Mouse (Mus musculus) forebrain, embryonic 15.5 days (tissue): ENCODE data around the gene Pitpnb. TPM values are rescaled to one million over a fixed set of nuclear protein-coding genes. Genes with fewer than 3 reads are reported as not detected.

Experiments
- ATAC-seq: fragments of 200-750 bp; cut with Nextera tagmentation; replicated peaks from 2 replicates; pipeline ENCODE4 v1.8.0; 2017; ENCODE audit warnings: mild to moderate bottlenecking, moderate TSS enrichment, moderate library complexity
- H3K27ac ChIP-seq: fragments of 300-500 bp; sonication (generic); replicated peaks from 2 replicates; pipeline ENCODE4 v1.5.1; 2015; ENCODE audit warnings: mild to moderate bottlenecking, inconsistent platforms
- H3K27me3 ChIP-seq: fragments of 300-500 bp; sonication (generic); 2 replicates; pipeline ENCODE4 v1.6.1; 2015; ENCODE audit warnings: inconsistent platforms
- H3K36me3 ChIP-seq: fragments of 300-500 bp; sonication (generic); 2 replicates; pipeline ENCODE4 v1.6.1; 2015; ENCODE audit warnings: mild to moderate bottlenecking, inconsistent platforms
- H3K4me1 ChIP-seq: fragments of 300-500 bp; sonication (generic); 2 replicates; pipeline ENCODE4 v1.6.1; 2015; ENCODE audit warnings: inconsistent platforms
- H3K4me2 ChIP-seq: fragments of 300-500 bp; sonication (generic); replicated peaks from 2 replicates; pipeline ENCODE4 v1.6.1; 2015; ENCODE audit warnings: mild to moderate bottlenecking, inconsistent platforms
- H3K4me3 ChIP-seq: fragments of 300-500 bp; sonication (generic); 2 replicates; pipeline ENCODE4 v1.5.1; 2015; ENCODE audit warnings: mild to moderate bottlenecking, inconsistent platforms
- H3K9ac ChIP-seq: fragments of 300-500 bp; sonication (generic); replicated peaks from 2 replicates; pipeline ENCODE4 v1.6.1; 2015; ENCODE audit warnings: mild to moderate bottlenecking, inconsistent platforms
- H3K9me3 ChIP-seq: fragments of 300-500 bp; sonication (generic); 2 replicates; pipeline ENCODE4 v1.6.1; 2016; ENCODE audit warnings: inconsistent platforms
- WGBS: fragments of 180-500 bp; shearing (Covaris S2); methylation state at CpG from one replicate; pipeline ENCODE4 v1.1.7; 2015; ENCODE audit warnings: mixed read lengths; 5-methylcytosine and 5-hydroxymethylcytosine counted together
- polyA plus RNA-seq: library from polyadenylated mRNA; unstranded; fragments of >200 nt; fragmentation: Nextera tagmentation; extraction: Ambion mirVana; gene quantifications from 2 replicates; pipeline ENCODE4 v1.2.1, GENCODE M21; 2015

The Pitpnb gene
- polyA plus RNA-seq, 1 experiment from 2014 or later = 102 TPM

DNA sequence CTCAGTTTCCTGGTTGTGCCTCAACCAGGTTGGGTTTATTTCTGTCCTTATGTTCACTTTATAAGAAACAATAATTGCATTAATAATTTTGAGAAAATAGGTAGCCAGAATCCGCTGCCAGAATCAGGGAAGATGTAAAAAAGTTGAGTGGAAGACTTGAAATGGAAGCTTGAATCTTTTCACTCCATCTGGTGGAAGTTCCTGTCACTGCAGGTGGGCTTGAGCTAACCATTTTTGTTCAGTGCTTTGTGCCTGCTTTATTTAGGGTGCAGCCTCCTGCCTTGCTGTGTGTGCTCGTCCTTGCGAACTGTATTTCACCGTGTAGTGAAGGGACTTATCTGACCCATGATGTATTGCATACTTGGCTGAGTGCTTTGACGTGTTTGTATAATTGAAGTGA, 30.0 kb downstream of the Pitpnb start:
- peaks cover 52% of the 10 kb centered on the region for H3K36me3 ChIP-seq
- no peak overlapping the region for H3K4me2 ChIP-seq
- H3K9me3 ChIP-seq = no peaks in the 10 kb centered on the region
- H3K9ac ChIP-seq = no peak overlapping the region
- no peak overlapping the region for H3K27ac ChIP-seq
- WGBS = 73% methylated on average over 5 of the region's 5 CpGs
- H3K4me3 ChIP-seq = no peak overlapping the region
- peaks cover 2% of the 10 kb centered on the region; the same call in 1 of the 2 replicates for H3K4me1 ChIP-seq
- no peak for ATAC-seq
- H3K27me3 ChIP-seq = no peaks in the 10 kb centered on the region

DNA sequence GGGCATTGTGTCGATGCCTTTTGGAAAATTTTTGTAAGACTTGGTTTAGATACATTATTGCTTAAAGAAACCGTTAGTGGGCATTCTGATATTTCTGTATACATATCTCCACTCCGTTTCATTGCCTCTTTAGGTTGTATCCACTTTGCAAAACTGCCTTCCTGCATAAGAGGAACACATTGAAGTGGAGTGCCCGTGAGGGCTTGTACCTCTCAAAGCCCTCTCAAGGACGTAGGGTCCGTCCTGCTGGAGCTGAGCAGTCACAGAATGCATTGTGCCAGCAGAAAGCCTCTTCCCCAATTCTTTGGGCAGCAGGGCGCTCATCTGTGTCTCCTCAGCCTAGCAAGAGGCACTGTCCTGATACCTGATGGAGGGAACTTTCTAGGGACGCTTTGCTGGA, 30.5 kb downstream of the Pitpnb start:
- WGBS = 85% methylated on average over 8 of the region's 8 CpGs
- Histone ChIP-seq H3K27me3 (no peaks in the 10 kb centered on the region), H3K4me1 (peaks cover 2% of the 10 kb centered on the region; the same call in 1 of the 2 replicates), H3K27ac (no peak overlapping the region), H3K4me3 (no peak overlapping the region), H3K9ac (no peak overlapping the region), H3K9me3 (no peaks in the 10 kb centered on the region), H3K4me2 (no peak overlapping the region), H3K36me3 (peaks cover 51% of the 10 kb centered on the region)
- ATAC-seq = no peak

DNA sequence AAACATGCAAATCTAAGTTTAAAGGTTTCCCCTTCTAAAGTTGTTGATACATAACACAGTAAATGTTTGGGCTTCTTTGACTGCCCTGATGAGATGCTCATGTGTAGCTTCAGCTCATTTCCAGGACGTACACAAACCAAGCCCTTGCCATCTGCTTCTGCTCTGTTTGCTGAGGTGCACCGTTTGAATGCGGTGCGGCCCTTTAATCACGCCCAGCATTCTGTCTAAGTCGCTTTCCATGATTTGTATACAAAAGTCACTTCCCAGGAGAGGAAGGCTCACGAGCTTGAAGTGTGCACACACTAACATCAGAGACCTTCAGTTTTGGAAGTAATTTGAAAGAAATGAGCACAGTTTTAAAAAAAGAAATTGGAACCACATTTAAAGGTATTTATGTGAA, 31.3 kb downstream of the Pitpnb start:
- H3K4me2 ChIP-seq = no peak overlapping the region
- H3K4me1 ChIP-seq = peaks cover 10% of the 10 kb centered on the region
- H3K27ac ChIP-seq = no peak overlapping the region
- no peaks in the 10 kb centered on the region for H3K27me3 ChIP-seq
- 75% methylated on average over 7 of the region's 7 CpGs for WGBS
- H3K36me3 ChIP-seq = peaks cover 45% of the 10 kb centered on the region
- H3K9me3 ChIP-seq = no peaks in the 10 kb centered on the region
- H3K4me3 ChIP-seq = no peak overlapping the region
- no peak overlapping the region for H3K9ac ChIP-seq
- no peak for ATAC-seq

DNA sequence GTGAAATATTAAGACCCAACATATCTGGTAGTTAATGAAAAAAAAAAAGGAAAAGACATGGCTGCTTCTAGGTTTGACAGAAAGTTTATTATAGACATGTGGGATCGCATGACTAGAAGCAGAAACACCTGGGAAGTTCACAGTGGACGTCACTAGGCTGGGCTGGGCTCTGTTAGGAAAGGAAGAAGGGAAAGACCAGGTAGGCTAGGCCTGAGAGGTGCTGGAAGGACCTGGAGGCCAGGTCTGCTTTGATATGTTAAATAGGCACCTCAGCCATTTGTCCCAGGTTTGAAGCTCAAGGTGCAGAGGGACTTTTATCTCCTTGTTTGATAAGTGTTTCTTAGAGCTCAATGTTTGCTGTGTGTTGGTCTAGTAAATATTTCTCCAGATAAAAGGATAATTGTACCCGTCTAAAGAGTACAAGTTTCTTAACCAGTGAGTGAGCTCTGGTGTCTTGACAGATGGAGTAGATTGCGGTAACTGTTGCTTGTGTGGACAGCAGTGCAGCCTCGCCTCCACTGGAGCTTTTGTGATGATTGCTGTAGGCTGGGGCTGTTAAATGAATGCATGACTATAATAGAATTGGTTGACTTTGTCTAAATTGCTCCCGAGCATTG, 33.0 kb downstream of the Pitpnb start:
- Histone ChIP-seq H3K4me2 (no peak overlapping the region), H3K4me1 (peaks cover 27% of the 10 kb centered on the region), H3K9ac (no peak overlapping the region), H3K4me3 (no peak overlapping the region), H3K27ac (no peak overlapping the region), H3K36me3 (peaks cover 34% of the 10 kb centered on the region), H3K27me3 (no peaks in the 10 kb centered on the region), H3K9me3 (no peaks in the 10 kb centered on the region)
- 51% methylated on average over 6 of the region's 6 CpGs for WGBS
- ATAC-seq = no peak

DNA sequence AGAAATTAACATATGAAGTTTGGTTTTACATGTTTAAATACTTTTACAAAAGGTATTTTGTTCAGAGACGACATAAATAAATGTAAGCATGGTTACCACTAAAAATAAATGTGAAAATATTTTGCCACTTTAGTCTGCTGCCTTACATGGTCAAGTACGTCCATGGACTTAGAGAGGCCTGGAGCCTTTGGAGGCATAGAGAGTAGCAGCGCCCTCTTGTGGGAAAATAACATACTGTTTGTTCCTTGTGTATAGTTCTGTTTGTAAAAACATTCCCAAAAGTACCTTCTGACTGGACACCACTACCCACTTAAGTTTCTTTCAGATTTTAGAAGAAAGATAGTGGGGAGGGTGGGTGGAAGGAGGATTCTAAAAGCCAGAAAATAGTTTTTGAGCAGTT, 34.0 kb downstream of the Pitpnb start:
- Histone ChIP-seq H3K9ac (no peak overlapping the region), H3K4me2 (no peak overlapping the region), H3K4me3 (no peak overlapping the region), H3K36me3 (peaks cover 28% of the 10 kb centered on the region), H3K4me1 (peaks cover 28% of the 10 kb centered on the region), H3K9me3 (no peaks in the 10 kb centered on the region), H3K27me3 (no peaks in the 10 kb centered on the region), H3K27ac (no peak overlapping the region)
- 42% methylated on average over 3 of the region's 3 CpGs for WGBS
- no peak for ATAC-seq

DNA sequence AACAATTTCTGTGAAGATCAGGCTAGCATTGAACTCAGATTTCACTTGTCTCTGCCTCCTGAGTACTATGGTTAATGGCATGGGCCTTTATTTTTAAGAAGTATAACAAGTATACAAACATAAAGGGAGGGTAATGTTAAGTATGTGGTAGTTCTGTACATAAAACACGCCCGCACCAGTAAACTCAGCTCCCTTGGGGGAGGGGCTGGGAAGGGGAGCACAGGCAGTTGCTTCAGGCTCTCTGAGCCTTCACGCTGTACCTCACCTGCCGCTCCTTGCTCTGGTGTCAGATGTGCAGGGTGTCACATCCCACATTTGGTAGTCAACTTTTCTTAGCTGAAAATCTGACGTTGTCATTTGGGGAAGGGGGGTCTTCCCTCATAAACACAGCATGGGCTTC, 35.6 kb downstream of the Pitpnb start:
- Histone ChIP-seq H3K9me3 (no peaks in the 10 kb centered on the region), H3K27ac (peak overlapping the region; percentile 33), H3K27me3 (no peaks in the 10 kb centered on the region), H3K4me1 (peaks cover 28% of the 10 kb centered on the region), H3K4me3 (no peak overlapping the region), H3K36me3 (peaks cover 15% of the 10 kb centered on the region), H3K4me2 (no peak overlapping the region), H3K9ac (no peak overlapping the region)
- WGBS = 68% methylated on average over 5 of the region's 5 CpGs
- no peak for ATAC-seq

DNA sequence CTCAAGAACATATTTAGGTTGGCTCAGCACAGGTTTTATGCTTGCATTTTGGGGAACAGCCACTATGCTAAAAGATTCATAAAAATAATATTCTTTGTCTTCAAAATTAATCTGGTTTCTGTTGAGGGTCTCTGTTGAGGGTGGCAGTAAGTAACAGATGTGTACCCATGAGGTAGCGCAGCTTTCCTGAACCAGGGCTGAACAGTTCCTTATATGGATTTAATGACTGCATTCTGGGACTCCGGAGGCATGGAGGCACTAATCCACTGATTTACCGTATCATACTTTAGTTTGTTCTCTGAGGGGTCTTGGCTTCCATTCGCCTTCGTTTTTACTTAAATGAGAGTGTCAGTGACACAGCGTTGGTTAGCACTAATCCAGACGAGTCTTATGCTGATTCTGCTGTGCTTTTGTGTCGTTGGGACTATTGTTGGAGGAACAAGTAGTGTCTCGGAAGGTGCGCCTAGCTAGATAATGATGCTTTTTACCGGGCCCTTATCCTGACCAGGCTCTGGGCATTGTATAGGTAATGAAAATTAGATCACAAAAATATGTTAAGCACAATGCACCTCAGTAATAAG, 37.5 kb downstream of the Pitpnb start:
- no peak for ATAC-seq

DNA sequence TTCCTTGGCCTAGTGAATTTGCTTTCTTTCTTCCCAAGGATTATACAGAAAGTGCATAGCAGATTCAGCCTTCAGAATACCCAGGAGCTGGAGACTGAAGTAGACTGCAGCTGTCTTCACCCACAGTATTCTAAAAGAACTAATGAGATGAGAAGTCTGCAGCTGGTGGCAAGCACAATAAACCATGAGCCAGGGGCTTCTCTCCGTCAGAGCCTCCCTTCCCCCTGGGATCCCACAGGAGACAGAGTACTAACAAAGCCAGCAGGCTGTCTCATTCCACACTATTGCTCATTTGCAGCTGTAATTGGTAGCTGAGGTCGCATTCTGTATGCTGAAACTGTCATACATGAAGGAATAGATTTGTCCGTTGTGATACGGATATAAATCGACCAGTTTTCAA, 38.0 kb downstream of the Pitpnb start:
- 24% methylated on average over 5 of the region's 5 CpGs for WGBS
- no peak overlapping the region for H3K4me3 ChIP-seq
- H3K4me2 ChIP-seq = no peak overlapping the region
- peak; percentile 83 for ATAC-seq
- peaks cover 26% of the 10 kb centered on the region for H3K4me1 ChIP-seq
- no peaks in the 10 kb centered on the region for H3K27me3 ChIP-seq
- H3K27ac ChIP-seq = peak overlapping the region; percentile 86
- no peak overlapping the region for H3K9ac ChIP-seq
- H3K36me3 ChIP-seq = peaks cover 22% of the 10 kb centered on the region
- H3K9me3 ChIP-seq = no peaks in the 10 kb centered on the region

More for the DNA sequence above, 37.5 kb downstream of the Pitpnb start:
- H3K4me1 ChIP-seq = peaks cover 28% of the 10 kb centered on the region
- H3K4me2 ChIP-seq = no peak overlapping the region
- peak overlapping the region; percentile 86 for H3K27ac ChIP-seq
- peaks cover 19% of the 10 kb centered on the region for H3K36me3 ChIP-seq
- no peak overlapping the region for H3K9ac ChIP-seq
- no peaks in the 10 kb centered on the region for H3K27me3 ChIP-seq
- H3K4me3 ChIP-seq = no peak overlapping the region
- H3K9me3 ChIP-seq = no peaks in the 10 kb centered on the region
- 23% methylated on average over 11 of the region's 11 CpGs for WGBS

DNA sequence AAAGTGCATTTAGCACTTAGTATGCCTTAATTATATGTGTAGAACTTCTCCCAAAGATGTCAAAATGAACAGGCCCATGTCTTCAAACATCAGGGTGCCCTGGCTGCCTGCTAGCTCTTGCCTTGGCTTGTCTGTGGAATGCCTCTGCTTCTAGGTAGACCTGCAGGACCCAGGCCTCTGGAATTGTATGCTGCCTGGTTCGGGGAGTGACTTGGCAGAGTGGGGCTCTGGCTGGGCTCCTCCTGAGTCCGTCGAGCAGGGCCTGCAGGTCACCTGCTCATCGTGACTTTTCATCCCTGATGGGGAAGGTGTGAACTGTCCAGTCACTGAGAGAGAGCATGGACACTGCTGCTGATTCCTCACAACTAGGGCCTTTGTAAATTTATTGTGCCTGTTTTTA, 45.1 kb downstream of the Pitpnb start:
- no peaks in the 10 kb centered on the region for H3K27me3 ChIP-seq
- H3K36me3 ChIP-seq = peaks cover 45% of the 10 kb centered on the region
- H3K4me3 ChIP-seq = no peak overlapping the region
- H3K9ac ChIP-seq = no peak overlapping the region
- no peak for ATAC-seq
- H3K9me3 ChIP-seq = no peaks in the 10 kb centered on the region
- H3K4me2 ChIP-seq = no peak overlapping the region
- H3K4me1 ChIP-seq = no peaks in the 10 kb centered on the region; the same call in 1 of the 2 replicates
- no peak overlapping the region for H3K27ac ChIP-seq
- 86% methylated on average over 4 of the region's 4 CpGs for WGBS

DNA sequence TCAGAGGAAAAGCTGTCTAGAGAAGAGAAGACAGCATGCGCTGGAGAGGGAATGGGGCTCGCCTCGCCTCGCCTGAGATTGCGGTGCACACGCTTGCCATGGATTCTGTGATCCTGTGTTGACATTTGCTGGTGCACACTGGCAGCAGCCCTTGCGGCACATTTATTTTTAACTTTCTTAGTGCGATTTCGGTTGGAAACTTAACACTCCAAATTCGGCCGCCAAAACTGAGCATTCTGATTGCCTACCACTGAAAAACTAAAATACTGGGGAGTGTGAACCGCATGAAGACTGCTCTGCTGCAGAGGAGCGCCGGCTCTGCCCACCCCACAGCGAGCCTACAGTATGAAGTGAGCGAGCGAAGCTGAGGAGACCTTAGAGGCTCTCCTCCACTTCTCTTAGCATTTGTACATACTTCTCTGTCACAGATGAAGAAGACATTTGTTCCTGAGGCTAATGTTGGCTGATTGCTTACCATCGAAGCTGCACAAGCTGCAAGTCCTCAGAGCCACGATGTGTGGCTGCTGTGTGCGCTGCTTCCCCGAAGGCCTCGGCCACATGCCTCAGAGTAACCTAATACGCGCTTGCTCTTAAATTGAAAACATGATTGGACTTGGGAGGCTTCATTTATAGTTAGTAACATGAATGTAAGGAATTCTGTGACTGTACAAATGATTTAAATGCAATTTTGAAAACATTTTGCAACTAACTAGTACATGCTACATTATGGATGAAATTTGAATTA, 45.9 kb downstream of the Pitpnb start:
- WGBS = 87% methylated on average over 24 of the region's 24 CpGs

DNA sequence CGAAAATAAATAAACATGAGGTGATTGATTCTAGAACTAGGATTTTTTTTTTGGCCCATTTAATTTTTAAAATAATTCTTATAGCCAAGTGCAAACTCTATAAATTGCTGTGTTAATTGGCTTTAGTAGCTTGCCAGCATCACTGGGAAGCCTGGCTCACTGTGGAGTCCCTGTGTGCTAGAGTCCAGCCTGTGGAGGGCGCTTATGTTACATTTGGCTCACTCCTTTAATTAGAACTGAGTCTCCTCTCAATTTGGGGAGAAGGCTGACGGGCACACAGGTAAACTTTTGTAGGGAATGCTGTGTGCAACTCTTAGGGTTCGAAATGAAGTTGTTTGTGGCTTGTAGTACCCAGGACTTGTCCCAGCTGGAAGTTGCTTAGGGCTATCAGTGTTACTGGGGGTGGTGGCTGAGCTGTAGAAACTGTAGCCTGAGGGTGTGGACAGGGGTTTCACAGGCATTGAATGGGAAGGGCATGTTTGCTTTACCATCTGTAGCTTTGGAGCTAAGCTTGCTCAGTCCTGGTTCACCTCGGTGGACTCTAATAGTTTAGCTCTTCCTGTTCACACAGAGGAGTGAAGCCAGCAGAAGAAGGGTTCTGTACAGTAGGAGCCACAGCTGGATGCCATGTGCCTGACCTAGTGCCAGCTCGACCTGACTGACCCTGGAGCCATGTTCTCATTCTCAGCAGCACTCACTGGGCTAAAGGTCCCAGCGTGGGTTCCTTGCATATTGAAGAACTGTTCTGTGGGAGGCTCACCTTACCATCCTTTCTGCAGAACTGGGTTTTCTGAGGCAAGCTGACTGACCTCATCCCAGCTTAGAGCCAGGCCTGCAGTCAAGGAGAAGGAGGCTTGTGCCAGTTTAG, 47.8 kb downstream of the Pitpnb start:
- Histone ChIP-seq H3K27me3 (no peaks in the 10 kb centered on the region), H3K9ac (no peak overlapping the region), H3K4me2 (no peak overlapping the region), H3K4me1 (no peaks in the 10 kb centered on the region; the same call in 1 of the 2 replicates), H3K27ac (no peak overlapping the region), H3K9me3 (no peaks in the 10 kb centered on the region), H3K36me3 (peaks cover 39% of the 10 kb centered on the region), H3K4me3 (no peak overlapping the region)
- WGBS = 77% methylated on average over 7 of the region's 7 CpGs
- no peak for ATAC-seq

More for the DNA sequence above, 45.9 kb downstream of the Pitpnb start:
- Histone ChIP-seq H3K4me1 (no peaks in the 10 kb centered on the region; the same call in 1 of the 2 replicates), H3K4me2 (no peak overlapping the region), H3K36me3 (peaks cover 48% of the 10 kb centered on the region), H3K9ac (no peak overlapping the region), H3K9me3 (no peaks in the 10 kb centered on the region), H3K27ac (no peak overlapping the region), H3K4me3 (no peak overlapping the region), H3K27me3 (no peaks in the 10 kb centered on the region)
- ATAC-seq = no peak

DNA sequence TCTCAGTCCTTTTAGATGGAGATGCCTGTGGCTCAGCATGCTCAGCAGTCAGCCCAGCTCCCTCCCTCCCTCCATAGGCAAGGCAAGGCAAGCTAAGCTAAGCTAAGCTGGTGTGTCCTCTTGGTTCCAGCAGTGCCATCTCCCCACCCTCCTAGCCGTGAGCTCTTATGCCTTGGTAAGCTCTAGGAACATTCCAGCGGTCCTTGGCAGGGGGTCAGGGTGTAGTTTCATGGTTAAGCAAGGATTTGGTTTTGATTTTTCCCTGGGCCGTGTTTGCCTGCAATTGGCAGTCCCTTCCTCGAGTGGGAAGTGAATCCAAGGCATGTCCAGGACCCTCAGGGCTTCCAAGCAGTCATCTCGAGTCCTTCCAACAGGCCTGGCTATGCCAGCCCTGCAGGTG, 52.8 kb downstream of the Pitpnb start:
- H3K9me3 ChIP-seq = no peaks in the 10 kb centered on the region
- no peak overlapping the region for H3K27ac ChIP-seq
- 85% methylated on average over 5 of the region's 5 CpGs for WGBS
- no peaks in the 10 kb centered on the region for H3K4me1 ChIP-seq
- no peaks in the 10 kb centered on the region for H3K27me3 ChIP-seq
- H3K4me3 ChIP-seq = no peak overlapping the region
- H3K9ac ChIP-seq = no peak overlapping the region
- H3K36me3 ChIP-seq = peaks cover 61% of the 10 kb centered on the region
- no peak overlapping the region for H3K4me2 ChIP-seq
- ATAC-seq = no peak
